Mouse (Mus musculus): Measurements from ENCODE around the gene Derl2. TPM values are rescaled to one million over a fixed set of nuclear protein-coding genes. Genes with fewer than 3 reads are reported as not detected.

Derl2 gene
- 27.6 and 31.6 TPM in 2 replicates for total RNA-seq (2017)

GRCm38 (mm10) chr11:71019201-71020068, at the start of gene Derl2, which contains the start of gene Mis12:
TSS of gene Derl2 (minus strand) at chr11:71019841.
TSS of gene Mis12 (plus strand) at chr11:71019611.
- ATAC-seq (replicated peaks in 1 of 2; ENCODE audit: insufficient read depth in 1 of 2, low FRiP score in 2 of 2, low TSS enrichment in 1 of 2, low read depth in 1 of 2, poor library complexity in 2 of 2, severe bottlenecking in 2 of 2): peak; percentile 98

GRCm38 (mm10) chr11:71052554-71052953, 32.9 kb upstream of the Derl2 start:
- no peak for ATAC-seq (replicated peaks in 1 of 2; ENCODE audit: insufficient read depth in 1 of 2, low FRiP score in 2 of 2, low TSS enrichment in 1 of 2, low read depth in 1 of 2, poor library complexity in 2 of 2, severe bottlenecking in 2 of 2)

- no peak for ATAC-seq (replicated peaks in 1 of 2; ENCODE audit: insufficient read depth in 1 of 2, low FRiP score in 2 of 2, low TSS enrichment in 1 of 2, low read depth in 1 of 2, poor library complexity in 2 of 2, severe bottlenecking in 2 of 2)
These were observed 20.1 kb upstream of the Derl2 start for GRCm38 (mm10) chr11:71039526-71040298.

- 0 out of 4 replicates have a peak, but pooled peaks of 1 of the 2 experiments have one; percentile 25 for ATAC-seq (replicated peaks in 1 of 2; ENCODE audit: insufficient read depth in 1 of 2, low FRiP score in 2 of 2, low TSS enrichment in 1 of 2, low read depth in 1 of 2, poor library complexity in 2 of 2, severe bottlenecking in 2 of 2)
These were observed 13.6 kb upstream of the Derl2 start, which contains the start of gene 6330403K07Rik for GRCm38 (mm10) chr11:71033163-71033761. TSS of gene 6330403K07Rik (minus strand) at chr11:71033513.

GRCm38 (mm10) chr11:71032491-71033162, 13.0 kb upstream of the Derl2 start:
- ATAC-seq (replicated peaks in 1 of 2; ENCODE audit: insufficient read depth in 1 of 2, low FRiP score in 2 of 2, low TSS enrichment in 1 of 2, low read depth in 1 of 2, poor library complexity in 2 of 2, severe bottlenecking in 2 of 2): no peak

- no peak for ATAC-seq (replicated peaks in 1 of 2; ENCODE audit: insufficient read depth in 1 of 2, low FRiP score in 2 of 2, low TSS enrichment in 1 of 2, low read depth in 1 of 2, poor library complexity in 2 of 2, severe bottlenecking in 2 of 2)
These were observed 12.4 kb upstream of the Derl2 start for GRCm38 (mm10) chr11:71032070-71032469.

GRCm38 (mm10) chr11:71029403-71030118, 9.9 kb upstream of the Derl2 start:
- no peak for ATAC-seq (replicated peaks in 1 of 2; ENCODE audit: insufficient read depth in 1 of 2, low FRiP score in 2 of 2, low TSS enrichment in 1 of 2, low read depth in 1 of 2, poor library complexity in 2 of 2, severe bottlenecking in 2 of 2)

- ATAC-seq (replicated peaks in 1 of 2; ENCODE audit: insufficient read depth in 1 of 2, low FRiP score in 2 of 2, low TSS enrichment in 1 of 2, low read depth in 1 of 2, poor library complexity in 2 of 2, severe bottlenecking in 2 of 2): no peak
These were observed 8.6 kb upstream of the Derl2 start for GRCm38 (mm10) chr11:71028280-71028679.

- no peak for ATAC-seq (replicated peaks in 1 of 2; ENCODE audit: insufficient read depth in 1 of 2, low FRiP score in 2 of 2, low TSS enrichment in 1 of 2, low read depth in 1 of 2, poor library complexity in 2 of 2, severe bottlenecking in 2 of 2)
These were observed 1.0 kb downstream of the Derl2 start for GRCm38 (mm10) chr11:71018416-71019200.

GRCm38 (mm10) chr11:71017051-71017450, 2.6 kb downstream of the Derl2 start:
- ATAC-seq (replicated peaks in 1 of 2; ENCODE audit: insufficient read depth in 1 of 2, low FRiP score in 2 of 2, low TSS enrichment in 1 of 2, low read depth in 1 of 2, poor library complexity in 2 of 2, severe bottlenecking in 2 of 2): no peak

GRCm38 (mm10) chr11:71012743-71013142, 6.9 kb downstream of the Derl2 start:
- no peak for ATAC-seq (replicated peaks in 1 of 2; ENCODE audit: insufficient read depth in 1 of 2, low FRiP score in 2 of 2, low TSS enrichment in 1 of 2, low read depth in 1 of 2, poor library complexity in 2 of 2, severe bottlenecking in 2 of 2)

- ATAC-seq (replicated peaks in 1 of 2; ENCODE audit: insufficient read depth in 1 of 2, low FRiP score in 2 of 2, low TSS enrichment in 1 of 2, low read depth in 1 of 2, poor library complexity in 2 of 2, severe bottlenecking in 2 of 2): no peak
These were observed 11.3 kb downstream of the Derl2 start for GRCm38 (mm10) chr11:71008321-71008720.

GRCm38 (mm10) chr11:71007831-71008230, 11.8 kb downstream of the Derl2 start:
- ATAC-seq (replicated peaks in 1 of 2; ENCODE audit: insufficient read depth in 1 of 2, low FRiP score in 2 of 2, low TSS enrichment in 1 of 2, low read depth in 1 of 2, poor library complexity in 2 of 2, severe bottlenecking in 2 of 2): no peak

- no peak for ATAC-seq (replicated peaks in 1 of 2; ENCODE audit: insufficient read depth in 1 of 2, low FRiP score in 2 of 2, low TSS enrichment in 1 of 2, low read depth in 1 of 2, poor library complexity in 2 of 2, severe bottlenecking in 2 of 2)
These were observed 12.6 kb downstream of the Derl2 start for GRCm38 (mm10) chr11:71007026-71007425.

- no peak for ATAC-seq (replicated peaks in 1 of 2; ENCODE audit: insufficient read depth in 1 of 2, low FRiP score in 2 of 2, low TSS enrichment in 1 of 2, low read depth in 1 of 2, poor library complexity in 2 of 2, severe bottlenecking in 2 of 2)
These were observed 14.6 kb downstream of the Derl2 start for GRCm38 (mm10) chr11:71005046-71005445.

- ATAC-seq (replicated peaks in 1 of 2; ENCODE audit: insufficient read depth in 1 of 2, low FRiP score in 2 of 2, low TSS enrichment in 1 of 2, low read depth in 1 of 2, poor library complexity in 2 of 2, severe bottlenecking in 2 of 2): peak; percentile 98 to 99
These were observed 15.3 kb downstream of the Derl2 start, which contains the start of gene Dhx33 for GRCm38 (mm10) chr11:71004316-71004773. TSS of gene Dhx33 (minus strand) at chr11:71004437.

Measured in hematopoietic stem cell, adult 5-6 weeks (primary cell).